Comparison of ENCODE assay signal across 14 mouse cellular contexts in the genomic region with DNA sequence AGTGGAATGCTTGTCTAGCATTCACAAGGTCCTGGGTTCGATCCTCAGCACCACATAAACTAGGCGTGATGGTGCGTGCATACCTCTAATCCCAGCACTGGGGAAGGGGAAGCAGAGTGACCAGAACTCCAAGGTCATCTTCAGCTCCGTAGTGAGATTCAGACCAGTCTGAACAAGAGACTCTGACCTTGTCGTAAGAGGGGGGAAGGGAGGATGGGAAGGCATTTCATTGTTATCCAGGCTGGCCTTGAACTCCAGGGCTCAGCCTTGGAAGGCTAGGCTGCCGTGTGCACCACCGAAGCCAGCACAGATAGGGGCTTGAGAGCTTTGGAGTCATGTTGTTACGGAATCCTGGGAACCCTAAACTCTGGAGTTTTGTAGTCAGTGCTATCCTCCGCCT. TPM values are rescaled to one million over a fixed set of nuclear protein-coding genes. Genes with fewer than 3 reads are reported as not detected.
DNase-seq lines count a peak whose midpoint lies in the region; ATAC-seq lines count a peak whose summit lies in the region.
"Had no signal": no experiment of that assay in that cellular context is flagged by ENCODE, and none has a peak within 500 bp of the region (broad histone marks: within the 10 kb centered on the region; RNA-seq: fewer than 3 reads in every experiment).

No protein-coding gene starts in this region.

- no peak overlapping the region for H3K27ac ChIP-seq in hindbrain, embryonic 14.5 days
- H3K27ac ChIP-seq in hindbrain, embryonic 10.5 days: no peak overlapping the region
- no peak overlapping the region for H3K27ac ChIP-seq in neural tube, embryonic 11.5 days (ENCODE audit: low read depth, low read length)
- peak overlapping the region; percentile 80; the same call in 1 of the 2 replicates for H3K27ac ChIP-seq in hindbrain, embryonic 16.5 days (ENCODE audit: low read depth, low read length)
- no peak overlapping the region for H3K27ac ChIP-seq in liver, embryonic 12.5 days
- H3K27ac ChIP-seq: forebrain, embryonic 12.5 days; limb, embryonic 15.5 days had no signal

- no peaks in the 10 kb centered on the region for H3K36me3 ChIP-seq in hindbrain, embryonic 14.5 days (replicated peaks; ENCODE audit: control insufficient read depth, insufficient read depth)
- no peaks in the 10 kb centered on the region for H3K36me3 ChIP-seq in hindbrain, embryonic 10.5 days
- H3K36me3 ChIP-seq in neural tube, embryonic 11.5 days (ENCODE audit: control insufficient read depth, insufficient read depth, low read length): no peaks in the 10 kb centered on the region
- no peaks in the 10 kb centered on the region for H3K36me3 ChIP-seq in hindbrain, embryonic 16.5 days (ENCODE audit: control insufficient read depth, insufficient read depth, low read length)
- H3K36me3 ChIP-seq in liver, embryonic 12.5 days: no peaks in the 10 kb centered on the region
- H3K36me3 ChIP-seq: forebrain, embryonic 12.5 days; limb, embryonic 15.5 days had no signal

- no peak for DNase-seq in hindbrain, embryonic 14.5 days (ENCODE audit: low spot score)
- no peak for DNase-seq in hindbrain, embryonic 10.5 days (ENCODE audit: low spot score)
- peak; percentile 9 for DNase-seq in neural tube, embryonic 11.5 days (ENCODE audit: low spot score)
- no peak for DNase-seq in neural tube, embryonic 10.5 days (ENCODE audit: extremely low spot score, low spot score)
- no peak for DNase-seq in spleen, postnatal 14 days (ENCODE audit: low spot score in 2 of 2)
- DNase-seq: adrenal gland, adult 8-10 months; kidney, adult 18-20 months; liver, postnatal 0 days; thymus, adult 18-20 months had no signal

- WGBS in hindbrain, embryonic 14.5 days: 58% methylated on average over 9 of the region's 9 CpGs
- WGBS in hindbrain, embryonic 10.5 days: 52% methylated on average over 9 of the region's 9 CpGs
- WGBS in neural tube, embryonic 11.5 days: 56% methylated on average over 9 of the region's 9 CpGs
- 59% methylated on average over 9 of the region's 9 CpGs for WGBS in hindbrain, embryonic 16.5 days
- 43% methylated on average over 9 of the region's 9 CpGs for WGBS in liver, embryonic 12.5 days (ENCODE audit: insufficient replicate concordance)

- H3K27me3 ChIP-seq in hindbrain, embryonic 14.5 days (ENCODE audit: control insufficient read depth, insufficient read depth, low read length): no peaks in the 10 kb centered on the region
- peaks cover 51% of the 10 kb centered on the region for H3K27me3 ChIP-seq in hindbrain, embryonic 10.5 days (ENCODE audit: insufficient read depth, poor library complexity, severe bottlenecking)
- H3K27me3 ChIP-seq in neural tube, embryonic 11.5 days (ENCODE audit: control insufficient read depth, insufficient read depth, low read length): peaks cover 7% of the 10 kb centered on the region; the same call in 1 of the 2 replicates
- H3K27me3 ChIP-seq in hindbrain, embryonic 16.5 days (replicated peaks; ENCODE audit: control insufficient read depth, insufficient read depth, low read length): no peaks in the 10 kb centered on the region
- peaks cover 54% of the 10 kb centered on the region for H3K27me3 ChIP-seq in liver, embryonic 12.5 days (replicated peaks)

- ATAC-seq in hindbrain, embryonic 14.5 days (ENCODE audit: low FRiP score): no peak
- no peak for ATAC-seq in neural tube, embryonic 11.5 days (ENCODE audit: insufficient read depth, low FRiP score, low TSS enrichment)
- no peak for ATAC-seq in hindbrain, embryonic 16.5 days
- ATAC-seq in liver, embryonic 12.5 days: no peak
- ATAC-seq: liver, postnatal 0 days had no signal

- no peak overlapping the region for H3K9ac ChIP-seq in hindbrain, embryonic 14.5 days
- H3K9ac ChIP-seq in neural tube, embryonic 11.5 days (ENCODE audit: low read length): no peak overlapping the region
- H3K9ac ChIP-seq in hindbrain, embryonic 16.5 days (ENCODE audit: low read depth, low read length): no peak overlapping the region
- H3K9ac ChIP-seq in liver, embryonic 12.5 days: no peak overlapping the region
- H3K9ac ChIP-seq: forebrain, embryonic 12.5 days; limb, embryonic 15.5 days; liver, postnatal 0 days had no signal

- H3K4me2 ChIP-seq in hindbrain, embryonic 14.5 days (replicated peaks): peak overlapping the region; percentile 87; the same call in 1 of the 2 replicates
- H3K4me2 ChIP-seq in neural tube, embryonic 11.5 days (ENCODE audit: low read depth): no peak overlapping the region
- peak overlapping the region; percentile 75 for H3K4me2 ChIP-seq in hindbrain, embryonic 16.5 days (ENCODE audit: low read length)
- H3K4me2 ChIP-seq in liver, embryonic 12.5 days: no peak overlapping the region
- H3K4me2 ChIP-seq: forebrain, embryonic 12.5 days; limb, embryonic 15.5 days had no signal

- H3K9me3 ChIP-seq in hindbrain, embryonic 14.5 days (ENCODE audit: control insufficient read depth, low read length): no peaks in the 10 kb centered on the region
- H3K9me3 ChIP-seq in hindbrain, embryonic 10.5 days: no peaks in the 10 kb centered on the region
- no peaks in the 10 kb centered on the region for H3K9me3 ChIP-seq in neural tube, embryonic 11.5 days (ENCODE audit: control insufficient read depth, low read length)
- H3K9me3 ChIP-seq in hindbrain, embryonic 16.5 days (ENCODE audit: control insufficient read depth, low read length): no peaks in the 10 kb centered on the region
- H3K9me3 ChIP-seq in liver, embryonic 12.5 days (replicated peaks): no peaks in the 10 kb centered on the region
- H3K9me3 ChIP-seq: forebrain, embryonic 12.5 days; limb, embryonic 15.5 days had no signal

- peaks cover 39% of the 10 kb centered on the region for H3K4me1 ChIP-seq in hindbrain, embryonic 14.5 days (replicated peaks; ENCODE audit: control insufficient read depth, insufficient read depth, low read length)
- H3K4me1 ChIP-seq in hindbrain, embryonic 10.5 days (replicated peaks): peaks cover 37% of the 10 kb centered on the region
- peaks cover 5% of the 10 kb centered on the region for H3K4me1 ChIP-seq in neural tube, embryonic 11.5 days (ENCODE audit: control insufficient read depth, insufficient read depth, low read length)
- peaks cover 44% of the 10 kb centered on the region for H3K4me1 ChIP-seq in hindbrain, embryonic 16.5 days (ENCODE audit: control insufficient read depth, insufficient read depth, low read depth, low read length)
- H3K4me1 ChIP-seq in liver, embryonic 12.5 days: peaks cover 31% of the 10 kb centered on the region

- no peak overlapping the region for H3K4me3 ChIP-seq in hindbrain, embryonic 14.5 days (replicated peaks; ENCODE audit: low read length)
- H3K4me3 ChIP-seq in hindbrain, embryonic 10.5 days: no peak overlapping the region
- H3K4me3 ChIP-seq in neural tube, embryonic 11.5 days (ENCODE audit: low read depth, low read length): no peak overlapping the region
- H3K4me3 ChIP-seq in hindbrain, embryonic 16.5 days (ENCODE audit: low read length): no peak overlapping the region
- no peak overlapping the region for H3K4me3 ChIP-seq in liver, embryonic 12.5 days
- H3K4me3 ChIP-seq: forebrain, embryonic 12.5 days; limb, embryonic 15.5 days had no signal

RNA-seq across cellular contexts. Expression of a gene that starts 3.8 kb away (rescaled TPM):
- polyA plus RNA-seq in hindbrain, embryonic 14.5 days (2014; fragmentation: Nextera tagmentation; extraction: Ambion mirVana): 26.2 and 27.1 TPM in 2 replicates
- polyA plus RNA-seq in hindbrain, embryonic 10.5 days (2016; fragmentation: Nextera tagmentation; extraction: Ambion mirVana): 17.9 and 20.4 TPM in 2 replicates
- 17.5 and 19.3 TPM in 2 replicates for polyA plus RNA-seq in neural tube, embryonic 11.5 days (2014; fragmentation: Nextera tagmentation; extraction: Ambion mirVana)
- polyA plus RNA-seq in hindbrain, embryonic 16.5 days (2015; fragmentation: Nextera tagmentation; extraction: Ambion mirVana): 30.5 and 33.2 TPM in 2 replicates
- 12.6 and 14.1 TPM in 2 replicates for polyA plus RNA-seq in liver, embryonic 12.5 days (2016; fragmentation: Nextera tagmentation; extraction: Ambion mirVana)

RNA-seq across cellular contexts. Expression of a gene that starts 54.2 kb away (rescaled TPM):
- polyA plus RNA-seq in hindbrain, embryonic 14.5 days (2014; fragmentation: Nextera tagmentation; extraction: Ambion mirVana): 0.87 and 1.0 TPM in 2 replicates
- 3.5 and 3.8 TPM in 2 replicates for polyA plus RNA-seq in hindbrain, embryonic 10.5 days (2016; fragmentation: Nextera tagmentation; extraction: Ambion mirVana)
- 3.0 and 4.9 TPM in 2 replicates for polyA plus RNA-seq in neural tube, embryonic 11.5 days (2014; fragmentation: Nextera tagmentation; extraction: Ambion mirVana)
- 0.61 and 0.96 TPM in 2 replicates for polyA plus RNA-seq in hindbrain, embryonic 16.5 days (2015; fragmentation: Nextera tagmentation; extraction: Ambion mirVana)
- 0.88 and 0.91 TPM in 2 replicates for polyA plus RNA-seq in liver, embryonic 12.5 days (2016; fragmentation: Nextera tagmentation; extraction: Ambion mirVana)
- polyA plus RNA-seq: C2C12 had no signal

Comparison
In these comparisons a context has a peak if more than half of its experiments do, and no peak if none do; other contexts are left out.
1. H3K4me2 ChIP-seq: peak in hindbrain, embryonic 14.5 days (single experiment) and hindbrain, embryonic 16.5 days (single experiment); none in neural tube, embryonic 11.5 days (single experiment) and liver, embryonic 12.5 days (single experiment).